Mouse (Mus musculus): ENCODE results near the gene Adamtsl3. TPM values are rescaled to one million over a fixed set of nuclear protein-coding genes. Genes with fewer than 3 reads are reported as not detected.

Adamtsl3 gene
- polyA plus RNA-seq (2012; rRNA removed), result 0.83 and 1.4 TPM in 2 replicates

DNA sequence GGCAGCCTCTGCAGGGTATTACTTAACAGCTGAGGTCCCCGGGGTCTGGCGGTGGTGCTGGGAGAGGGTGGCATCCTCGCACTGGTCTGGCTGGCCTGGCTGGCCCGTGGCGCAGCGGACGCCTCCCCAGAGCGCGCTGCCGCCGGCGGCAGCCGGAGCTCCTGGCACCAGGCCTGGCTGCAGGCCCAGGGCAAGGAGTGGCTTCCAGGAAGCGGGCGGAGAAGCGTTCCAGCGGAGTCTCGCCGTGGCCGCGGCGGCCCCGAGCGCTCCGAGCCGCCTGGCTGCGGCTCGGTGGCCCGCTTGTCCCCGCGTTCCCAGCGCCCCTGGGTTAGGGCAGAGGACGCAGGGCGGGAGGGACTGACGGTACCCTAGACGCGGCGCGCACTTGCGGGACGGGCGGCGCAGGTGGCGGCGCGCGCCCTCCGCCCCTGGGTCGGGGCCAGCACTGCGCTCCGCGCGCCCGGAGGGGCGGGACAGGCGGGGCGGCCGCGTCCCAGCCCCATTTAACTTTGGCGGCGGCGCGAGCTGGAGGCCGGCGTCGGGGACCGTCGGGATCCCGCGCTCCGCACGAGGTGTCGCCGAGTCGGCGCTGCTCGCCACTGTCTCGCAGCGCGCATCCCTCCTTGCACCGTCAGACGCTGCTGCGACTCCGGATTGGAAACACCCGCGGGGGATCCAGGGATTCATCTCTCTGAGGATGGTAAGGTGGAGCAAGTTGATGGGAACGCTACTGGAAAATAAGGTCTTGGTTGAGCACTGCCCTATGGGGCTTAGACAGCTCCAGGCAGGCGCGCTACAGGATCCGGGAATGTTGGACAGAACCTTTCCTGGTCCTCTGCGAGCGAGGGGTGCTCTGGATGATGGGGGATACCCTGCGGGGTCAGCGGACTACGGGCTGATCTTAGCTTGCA lies at the start of gene Adamtsl3:
TSS of gene Adamtsl3 (plus strand) at position 484 of the 911 bp plus-strand sequence.

GRCm38 (mm10) chr7:82648353-82649080 lies 313.0 kb downstream of the Adamtsl3 start, which contains the start of the genes Saxo2 and Efl1:
TSS of gene Saxo2 (minus strand) at chr7:82648528.
TSS of gene Efl1 (plus strand) at chr7:82648614.

Other genes starting within 250 kb of the Adamtsl3 start
- gene Sh3gl3, start 161.9 kb upstream of the Adamtsl3 start, polyA plus RNA-seq (2012; rRNA removed), result 0.77 and 1.2 TPM in 2 replicates

Measured in ovary, adult 2 months (tissue).